Mouse (Mus musculus) liver, embryonic 14.5 days (tissue): ENCODE data around the gene Car11.

ENCODE experiments used
- CTCF ChIP-seq: IDR thresholded peaks from 2 replicates; pipeline ENCODE4 v1.5.1; 2016; ENCODE audit warnings: antibody characterized with exemption, low read depth, control low read depth
- EP300 ChIP-seq: IDR thresholded peaks from 2 replicates; pipeline ENCODE4 v1.6.1; 2016; ENCODE audit warnings: antibody characterized with exemption, low read depth

DNA sequence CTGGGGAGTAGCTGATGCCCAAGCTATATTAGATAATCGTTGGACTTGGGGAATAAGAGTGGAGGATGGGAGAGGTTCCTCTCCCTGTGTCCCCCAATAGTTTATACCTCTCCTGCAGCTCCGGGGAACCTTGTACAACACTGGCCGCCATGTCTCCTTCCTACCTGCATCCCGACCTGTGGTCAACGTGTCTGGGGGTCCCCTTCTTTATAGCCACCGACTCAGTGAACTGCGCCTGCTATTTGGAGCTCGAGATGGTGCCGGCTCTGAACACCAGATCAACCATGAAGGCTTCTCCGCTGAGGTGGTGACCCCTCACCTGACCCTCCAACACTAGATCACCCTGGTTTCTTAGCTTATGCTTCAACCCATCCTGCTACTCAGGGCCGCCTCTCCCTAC is 2.7 kb downstream of the Car11 start:
- TF ChIP-seq CTCF (no peak), EP300 (no peak)
